Mouse (Mus musculus): ENCODE results near the gene Gm4027.
"Not testable (repeated sequence)": the region's sequence is repeated elsewhere in the genome, so short reads cannot be mapped to it uniquely, and the experiment has no call there.

The Gm4027 gene

GRCm38 (mm10) chr12:87618569-87618968 lies at the start of gene Gm4027:
Gene Gm4027 (plus strand): TSS chr12:87618869.
- not testable (repeated sequence) for DNase-seq

GRCm38 (mm10) chr12:87601388-87601787 lies 17.3 kb upstream of the Gm4027 start:
- not testable (repeated sequence) for DNase-seq

GRCm38 (mm10) chr12:87602388-87602787 lies 16.3 kb upstream of the Gm4027 start, which contains the start of gene Oog1:
Gene Oog1 (plus strand): TSS chr12:87602688.
- DNase-seq: not testable (repeated sequence)

DNA sequence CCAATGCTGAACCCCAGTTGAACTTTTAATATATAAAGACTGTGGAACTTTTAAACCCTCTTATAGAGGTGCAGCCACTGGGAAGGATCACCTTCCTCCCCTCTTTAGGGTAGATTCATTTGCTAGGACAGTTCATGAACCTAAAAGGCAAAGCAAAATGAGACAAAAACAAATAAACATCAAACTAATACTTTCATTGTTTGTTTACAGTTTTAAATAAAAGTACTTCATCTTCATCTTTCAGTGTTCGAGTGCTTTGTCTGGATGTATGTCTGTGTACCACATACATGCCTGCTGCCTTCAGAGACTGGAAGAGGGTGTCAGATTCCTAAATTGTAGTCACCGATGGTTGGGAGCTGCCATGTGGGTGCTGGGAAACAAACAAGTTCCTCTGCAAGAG lies 25.9 kb downstream of the Gm4027 start, which contains the start of gene Gm16381:
Gene Gm16381 (minus strand): TSS at position 101 of the 400 bp plus-strand sequence.
- DNase-seq: not testable (repeated sequence)

DNA sequence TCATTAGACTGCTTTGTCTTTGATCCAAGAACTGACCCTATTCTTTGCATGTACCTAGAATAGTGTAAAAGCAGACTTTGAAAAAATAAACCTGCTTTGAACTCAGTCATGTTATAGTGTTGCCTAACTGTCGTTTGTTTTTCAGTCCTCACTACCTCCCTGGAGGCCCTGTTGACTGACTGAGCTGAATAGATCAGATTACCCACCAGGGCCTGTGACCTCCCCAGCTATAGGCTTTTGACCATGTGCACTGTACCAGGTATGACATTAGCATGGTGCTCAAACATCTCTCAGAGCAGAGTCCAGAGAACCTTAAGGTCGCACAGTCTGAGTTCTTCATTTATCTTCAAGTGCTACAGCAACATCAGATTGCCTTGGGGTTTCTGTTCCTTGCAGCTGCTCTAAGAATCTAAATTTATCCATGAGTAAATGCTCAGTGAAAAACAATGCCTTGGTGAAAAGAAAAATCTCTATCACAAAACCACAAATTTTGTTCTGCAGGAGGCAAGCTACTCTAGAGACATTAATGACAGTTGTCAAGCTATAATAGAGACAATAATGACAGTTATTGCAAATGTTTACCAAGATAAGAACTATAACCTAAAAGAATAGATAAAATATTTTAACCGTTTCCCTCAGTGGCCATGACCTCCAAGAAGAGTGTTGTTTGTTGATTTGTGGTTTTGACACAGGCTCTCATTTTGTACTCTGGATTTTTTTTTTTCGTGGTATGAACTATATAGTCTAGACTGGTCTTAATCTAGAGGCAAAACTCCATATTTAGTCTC lies 34.4 kb downstream of the Gm4027 start:
- DNase-seq: not testable (repeated sequence)

All from cerebellum, postnatal 10 days (tissue).